Mouse (Mus musculus) ES-E14 (cell line): ENCODE data around the gene Dab2ip. TPM values are rescaled to one million over a fixed set of nuclear protein-coding genes. Genes with fewer than 3 reads are reported as not detected.

Experiments used
- DNase-seq: peaks from one replicate; pipeline ENCODE4 v3.0.0-alpha.2; 2013; ENCODE audit warnings: low read depth, low spot score
- H3K27ac ChIP-seq: 2 replicates; pipeline ENCODE4 v1.5.1; 2012; ENCODE audit warnings: low read depth, mild to moderate bottlenecking, low read length, moderate library complexity, mixed read lengths; ENCODE audit not compliant: poor library complexity, insufficient read depth, severe bottlenecking
- H3K36me3 ChIP-seq: 2 replicates; pipeline ENCODE4 v1.6.1; 2012; ENCODE audit warnings: mild to moderate bottlenecking, low read length, moderate library complexity, mixed read lengths; ENCODE audit not compliant: control insufficient read depth, poor library complexity, insufficient read depth, severe bottlenecking
- H3K4me1 ChIP-seq, 2 experiments: fragments of 150-350 bp in 1 of 2; sonication (generic) in 1 of 2; 2 replicates each; pipeline ENCODE4 v1.6.1; 2012; ENCODE audit warnings: low read length in 2 of 2, mild to moderate bottlenecking in 1 of 2, mixed read lengths in 1 of 2; ENCODE audit not compliant: control insufficient read depth in 2 of 2, insufficient read depth in 2 of 2, poor library complexity in 1 of 2
- H3K4me3 ChIP-seq, 2 experiments: fragments of 150-350 bp in 1 of 2; sonication (generic) in 1 of 2; 2 replicates each; pipeline ENCODE4 v1.5.1; 2012; ENCODE audit warnings: low read length in 2 of 2, low read depth in 1 of 2, mild to moderate bottlenecking in 1 of 2, mixed read lengths in 1 of 2; ENCODE audit not compliant: insufficient read depth in 1 of 2, poor library complexity in 1 of 2, severe bottlenecking in 1 of 2
- H3K9ac ChIP-seq: 2 replicates; pipeline ENCODE4 v1.6.1; 2012; ENCODE audit warnings: low read depth, mild to moderate bottlenecking, low read length, mixed read lengths; ENCODE audit not compliant: poor library complexity, insufficient read depth, severe bottlenecking
- H3K9me3 ChIP-seq: fragments of 150-350 bp; sonication (generic); 2 replicates; pipeline ENCODE4 v1.6.1; 2012; ENCODE audit warnings: low read depth, mild to moderate bottlenecking, low read length; ENCODE audit not compliant: control insufficient read depth, insufficient read depth
- CHD2 ChIP-seq: IDR thresholded peaks from 2 replicates; pipeline ENCODE4 v1.6.1; 2014; ENCODE audit warnings: mild to moderate bottlenecking, low read depth, low read length, inconsistent platforms
- HCFC1 ChIP-seq: IDR thresholded peaks from 2 replicates; pipeline ENCODE4 v1.6.1; 2012; ENCODE audit warnings: low read length, inconsistent platforms, borderline replicate concordance; ENCODE audit not compliant: insufficient read depth
- MAFK ChIP-seq: IDR thresholded peaks from 2 replicates; pipeline ENCODE4 v1.6.1; 2014; ENCODE audit warnings: mild to moderate bottlenecking, low read depth, low read length, inconsistent platforms; ENCODE audit not compliant: insufficient read depth
- ZC3H11A ChIP-seq: IDR thresholded peaks from 2 replicates; pipeline ENCODE4 v1.6.1; 2012; ENCODE audit warnings: low read depth, mild to moderate bottlenecking, inconsistent platforms, low read length, borderline replicate concordance
- ZNF384 ChIP-seq: IDR thresholded peaks from 2 replicates; pipeline ENCODE4 v1.6.1; 2012; ENCODE audit warnings: low read depth, low read length, inconsistent platforms
- in situ Hi-C, 2 experiments: fragments of 600-800 bp; cut with MboI; formaldehyde crosslinking; loops; one replicate each; pipeline ENCODE4 v1.15.1; 2025; ENCODE audit warnings: low sequenced_read_pairs in 2 of 2, inconsistent platforms in 1 of 2; ENCODE audit not compliant: unreplicated experiment in 2 of 2
- total RNA-seq: library from RNA; depleted of rRNA; stranded (reverse); fragments of 300-350 nt; gene quantifications from 2 replicates; pipeline ENCODE4 v1.2.3, GENCODE M21; 2012

Gene Dab2ip
- total RNA-seq, 1 experiment, result 46.9 TPM

DNA sequence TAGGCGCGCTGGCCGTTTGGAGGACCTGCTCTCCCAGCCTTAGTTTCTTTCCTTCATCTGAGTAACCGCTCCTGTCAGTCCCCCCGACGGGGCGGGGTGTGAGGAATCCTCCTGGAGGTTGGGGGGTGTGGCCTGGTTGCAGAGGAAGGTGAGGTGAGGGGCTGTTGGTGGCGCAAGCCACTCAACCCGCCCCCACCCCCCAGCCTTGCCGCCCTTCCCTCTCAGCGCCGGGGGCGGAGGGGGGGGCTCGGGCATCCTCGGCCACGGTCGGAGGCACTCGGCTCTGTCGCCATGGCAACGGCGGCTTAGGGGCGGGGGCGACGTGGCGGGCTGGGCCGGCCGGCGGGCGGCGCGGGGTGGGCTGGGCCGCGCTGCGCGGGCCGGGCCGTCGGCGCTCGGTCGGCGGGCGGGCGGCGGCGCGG, 102.9 kb downstream of the Dab2ip start:
- Histone ChIP-seq H3K9me3 (no peaks in the 10 kb centered on the region), H3K27ac (no peak overlapping the region), H3K4me1 (peaks cover 7 to 25% of the 10 kb centered on the region in 2 experiments; a peak in 3 of 4 replicates), H3K9ac (no peak overlapping the region), H3K36me3 (no peaks in the 10 kb centered on the region), H3K4me3 (peak overlapping the region; percentile 37 to 81; a peak in 3 of 4 replicates)
- DNase-seq, result peak; percentile 75
- TF ChIP-seq ZNF384, result no peak
- TF ChIP-seq HCFC1, result no peak
- no peak for TF ChIP-seq MAFK
- TF ChIP-seq ZC3H11A, result no peak
- TF ChIP-seq CHD2, result no peak
- in situ Hi-C loops, result no loop called here

DNA sequence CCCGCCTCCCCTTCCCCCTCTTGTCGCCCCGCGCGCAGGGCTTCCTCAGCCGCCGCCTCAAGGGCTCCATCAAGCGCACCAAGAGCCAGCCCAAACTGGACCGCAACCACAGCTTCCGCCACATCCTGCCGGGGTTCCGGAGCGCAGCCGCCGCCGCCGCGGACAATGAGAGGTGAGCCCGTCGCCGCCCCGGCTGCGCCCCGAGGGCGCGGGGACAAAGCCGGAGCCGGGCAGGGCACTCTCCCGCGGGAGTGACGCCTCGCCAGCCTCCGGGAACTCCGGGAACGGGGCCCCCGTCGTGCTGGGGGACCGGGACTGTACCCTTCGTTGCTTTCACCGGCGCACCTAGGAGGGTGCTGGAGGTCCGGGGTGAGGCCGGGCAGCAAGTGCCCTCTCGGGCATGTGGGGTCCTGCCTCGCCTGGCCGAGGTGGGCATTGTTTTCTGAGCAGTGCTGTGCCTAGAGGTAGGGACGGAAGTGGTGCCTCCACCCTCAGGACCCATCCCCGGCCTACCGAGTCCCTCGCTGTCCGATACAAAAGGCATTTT, 103.5 kb downstream of the Dab2ip start:
- DNase-seq, result no peak
- peaks cover 7 to 27% of the 10 kb centered on the region in 2 experiments; a peak in 3 of 4 replicates for H3K4me1 ChIP-seq
- H3K4me3 ChIP-seq, result peak overlapping the region; percentile 81 to 86
- H3K36me3 ChIP-seq, result no peaks in the 10 kb centered on the region
- in situ Hi-C loops, result no loop called here
- no peak overlapping the region for H3K27ac ChIP-seq
- peak overlapping the region; percentile 78 for H3K9ac ChIP-seq
- TF ChIP-seq ZNF384 (no peak), HCFC1 (no peak), MAFK (no peak), ZC3H11A (no peak), CHD2 (no peak)
- H3K9me3 ChIP-seq, result no peaks in the 10 kb centered on the region

GRCm38 (mm10) chr2:35662001-35662491, 104.0 kb downstream of the Dab2ip start:
- DNase-seq, result no peak
- Histone ChIP-seq H3K9me3 (no peaks in the 10 kb centered on the region), H3K36me3 (no peaks in the 10 kb centered on the region), H3K4me3 (peak overlapping the region; percentile 81 to 86), H3K9ac (peak overlapping the region; percentile 78), H3K4me1 (peaks cover 7 to 27% of the 10 kb centered on the region in 2 experiments; a peak in 3 of 4 replicates), H3K27ac (no peak overlapping the region)
- TF ChIP-seq CHD2, result no peak
- no peak for TF ChIP-seq ZNF384
- TF ChIP-seq ZC3H11A, result no peak
- TF ChIP-seq HCFC1, result no peak
- no peak for TF ChIP-seq MAFK
- in situ Hi-C loops, result no loop called here

- no peak overlapping the region for H3K27ac ChIP-seq
- no peak for DNase-seq
- in situ Hi-C loops, result no loop called here
- H3K36me3 ChIP-seq, result peaks cover 3% of the 10 kb centered on the region; the same call in 1 of the 2 replicates
- peak overlapping the region; percentile 78 for H3K9ac ChIP-seq
- TF ChIP-seq CHD2 (no peak), HCFC1 (no peak), MAFK (no peak), ZC3H11A (no peak), ZNF384 (no peak)
- peaks cover 7 to 27% of the 10 kb centered on the region in 2 experiments; a peak in 3 of 4 replicates for H3K4me1 ChIP-seq
- peak overlapping the region; percentile 81 to 86 for H3K4me3 ChIP-seq
- H3K9me3 ChIP-seq, result no peaks in the 10 kb centered on the region
These were observed 104.9 kb downstream of the Dab2ip start for GRCm38 (mm10) chr2:35662738-35663550.
